Mouse (Mus musculus): Measurements from ENCODE around the gene Rhebl1.

Rhebl1 gene

DNA sequence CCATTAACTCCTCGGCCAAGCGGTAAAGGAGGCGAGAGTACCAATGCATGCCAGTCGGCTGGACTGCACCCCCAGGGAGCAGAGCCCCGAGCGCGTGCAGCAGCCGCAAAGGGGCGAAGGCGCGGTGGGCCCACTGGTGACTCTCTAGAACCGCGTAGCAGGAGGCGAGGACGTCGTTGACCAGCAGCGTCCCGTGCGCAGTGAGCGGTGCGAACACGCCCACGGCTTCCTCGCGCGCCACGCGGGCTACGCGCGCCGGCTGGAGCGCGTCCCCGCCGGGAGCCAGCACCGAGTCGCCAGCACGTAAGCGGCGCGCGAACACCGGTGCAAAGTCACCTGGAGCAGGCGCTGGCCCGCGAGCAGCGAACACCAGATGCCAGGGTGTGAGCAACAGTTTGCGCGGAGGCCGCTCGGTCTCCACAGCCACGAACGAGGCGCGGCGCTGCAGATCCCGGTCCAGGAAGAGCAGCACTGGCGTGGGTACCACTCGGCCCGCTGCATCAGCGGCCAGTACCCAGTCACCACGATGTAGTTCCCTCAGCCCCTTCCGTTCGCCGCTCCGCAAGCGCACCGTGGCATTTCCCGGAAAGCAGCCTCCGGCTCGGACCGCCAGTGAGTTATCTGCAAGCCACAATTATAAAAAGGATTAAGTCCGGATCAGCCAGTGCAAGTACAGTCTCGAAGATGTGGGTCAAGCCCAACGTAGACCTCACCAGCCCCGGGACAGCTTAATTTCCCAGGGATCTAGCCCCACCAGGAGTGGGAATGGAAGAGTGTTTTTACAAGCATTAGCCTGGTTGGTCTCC, at the start of gene Rhebl1:
TSS of gene Rhebl1 (minus strand) at position 601 of the 806 bp plus-strand sequence.
- ChIA-PET POLR2A (interaction anchor here in 3 of 4 experiments (0.6 to 4.5 kb wide), 18 partner anchors 8 to 136 kb away, joined by 3 to 64 read pairs (median 4); partner anchors contain the start of genes Tuba1b (in 2 of the 3) and Tuba1c (in 2 of the 3)), CTCF (interaction anchor here in 2 of 4 experiments (0.6 to 1.3 kb wide), 3 partner anchors 10 to 133 kb away, joined by 3 to 4 read pairs (median 4); no protein-coding TSS in a partner anchor)

DNA sequence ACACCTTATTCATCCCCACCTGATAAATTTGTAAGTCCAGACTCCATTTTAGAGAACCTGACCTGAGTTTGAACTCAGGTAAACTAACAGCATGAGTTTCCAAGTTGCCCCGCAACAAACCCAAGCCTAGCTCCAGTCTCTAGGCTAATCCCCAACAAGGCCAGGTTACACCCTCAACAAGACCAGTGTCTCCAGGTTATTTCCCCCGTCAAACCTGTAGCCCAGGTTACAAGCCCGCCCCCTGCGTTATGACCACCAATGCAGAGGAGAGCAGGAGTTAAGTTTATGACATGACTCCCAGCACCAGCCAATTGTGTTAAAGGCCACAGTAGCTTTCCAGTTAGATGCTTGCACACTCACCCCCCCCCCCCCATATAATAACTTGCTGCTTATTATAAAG, 48.8 kb upstream of the Rhebl1 start:
- POLR2A ChIA-PET, result interaction anchor here in 3 of 4 experiments (0.6 to 8.6 kb wide), 30 partner anchors 9 to 1777 kb away, joined by 3 to 89 read pairs (median 6); partner anchors contain the start of genes Tuba1b (in 3 of the 3), Gm49450 (in 2 of the 3), Tuba1a (in 2 of the 3) and Tuba1c (in 1 of the 3)
- CTCF ChIA-PET, result interaction anchor here (0.6 to 1.7 kb wide), 11 partner anchors 9 to 83 kb away, joined by 3 to 6 read pairs (median 3); no protein-coding TSS in a partner anchor

DNA sequence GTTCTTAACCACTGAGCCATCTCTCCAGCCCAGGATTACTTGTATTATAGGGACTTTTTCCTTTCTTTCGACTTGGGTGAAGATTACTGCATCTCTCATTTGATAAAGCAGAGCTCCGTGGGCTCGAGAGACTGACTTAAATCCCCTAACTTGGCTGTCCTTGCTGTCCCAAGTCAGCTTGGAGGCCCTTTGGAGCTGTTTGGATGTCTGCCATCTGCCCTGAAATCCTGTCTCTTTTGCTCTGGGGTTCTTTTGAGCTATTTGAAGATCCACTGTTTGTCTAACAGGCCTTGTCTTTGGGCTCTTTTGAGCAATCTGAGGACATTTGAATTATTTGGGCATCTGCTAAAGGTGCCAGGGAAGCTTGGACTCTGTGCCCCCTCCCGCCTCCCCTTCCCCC, 47.7 kb upstream of the Rhebl1 start:
- ChIA-PET CTCF (interaction anchor here (0.5 to 1.7 kb wide), 10 partner anchors 12 to 225 kb away, joined by 3 to 10 read pairs (median 4); partner anchors contain the start of genes Gm49450 (in 1 of the 4), Tuba1a (in 1 of the 4) and Tuba1c (in 1 of the 4)), POLR2A (interaction anchor here in 3 of 4 experiments (0.6 to 8.6 kb wide), 35 partner anchors 8 to 1719 kb away, joined by 3 to 89 read pairs (median 6); partner anchors contain the start of genes Gm49450 (in 3 of the 3), Tuba1a (in 3 of the 3), Tuba1b (in 3 of the 3) and Tuba1c (in 2 of the 3))

DNA sequence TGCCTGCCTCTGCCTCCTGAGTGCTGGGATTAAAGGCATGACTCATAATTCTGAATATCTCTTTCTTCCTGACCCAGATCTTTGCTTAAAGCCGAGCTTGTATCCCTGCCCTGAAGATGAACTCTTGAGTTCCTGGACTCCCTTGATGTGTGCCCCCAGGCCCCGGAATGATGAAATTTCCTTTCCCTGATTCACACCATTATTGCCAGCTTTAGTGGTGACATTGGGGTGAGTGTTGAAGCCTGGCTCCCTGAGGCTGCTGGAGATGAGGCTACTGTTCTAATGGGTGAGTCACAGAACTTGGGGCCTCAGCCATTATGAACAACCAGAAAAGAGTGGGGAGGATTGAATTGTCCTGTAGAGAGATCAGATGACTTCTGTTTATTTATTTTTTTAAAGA, 47.2 kb upstream of the Rhebl1 start:
- ChIA-PET POLR2A (interaction anchor here in 3 of 4 experiments (0.6 to 8.6 kb wide), 20 partner anchors 7 to 1129 kb away, joined by 3 to 89 read pairs (median 7); partner anchors contain the start of genes Gm49450 (in 3 of the 3), Tuba1a (in 3 of the 3), Tuba1b (in 2 of the 3) and Tuba1c (in 1 of the 3)), CTCF (interaction anchor here in 3 of 4 experiments (0.5 to 1.2 kb wide), 5 partner anchors 38 to 225 kb away, joined by 3 to 10 read pairs (median 3); partner anchors contain the start of gene Tuba1c (in 1 of the 3))

DNA sequence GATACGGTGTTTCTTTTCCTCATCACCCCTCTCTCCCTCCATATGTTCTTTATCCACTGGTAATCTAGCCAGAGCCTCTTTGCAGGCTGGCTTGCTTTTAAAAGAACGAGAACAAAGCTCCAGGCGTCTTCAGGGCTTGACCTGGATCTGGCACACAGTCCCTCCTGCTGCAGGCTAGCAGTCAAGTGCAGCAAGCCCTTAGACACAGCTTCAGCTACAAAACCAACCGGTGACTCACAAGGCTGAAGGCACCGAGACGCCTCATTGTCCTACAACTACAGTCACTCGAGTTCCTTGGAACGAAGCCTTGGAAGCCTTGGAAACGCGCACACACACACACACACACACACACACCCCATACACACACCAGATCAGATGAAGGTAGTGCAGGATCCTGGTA, 46.5 kb upstream of the Rhebl1 start:
- CTCF ChIA-PET, result interaction anchor here in 2 of 4 experiments (0.7 to 1.0 kb wide), 2 partner anchors 37 to 52 kb away, joined by 3 read pairs; no protein-coding TSS in a partner anchor
- POLR2A ChIA-PET, result interaction anchor here in 3 of 4 experiments (0.6 to 3.9 kb wide), 11 partner anchors 12 to 863 kb away, joined by 3 to 44 read pairs (median 6); partner anchors contain the start of genes Gm49450 (in 2 of the 3) and Tuba1a (in 2 of the 3)

DNA sequence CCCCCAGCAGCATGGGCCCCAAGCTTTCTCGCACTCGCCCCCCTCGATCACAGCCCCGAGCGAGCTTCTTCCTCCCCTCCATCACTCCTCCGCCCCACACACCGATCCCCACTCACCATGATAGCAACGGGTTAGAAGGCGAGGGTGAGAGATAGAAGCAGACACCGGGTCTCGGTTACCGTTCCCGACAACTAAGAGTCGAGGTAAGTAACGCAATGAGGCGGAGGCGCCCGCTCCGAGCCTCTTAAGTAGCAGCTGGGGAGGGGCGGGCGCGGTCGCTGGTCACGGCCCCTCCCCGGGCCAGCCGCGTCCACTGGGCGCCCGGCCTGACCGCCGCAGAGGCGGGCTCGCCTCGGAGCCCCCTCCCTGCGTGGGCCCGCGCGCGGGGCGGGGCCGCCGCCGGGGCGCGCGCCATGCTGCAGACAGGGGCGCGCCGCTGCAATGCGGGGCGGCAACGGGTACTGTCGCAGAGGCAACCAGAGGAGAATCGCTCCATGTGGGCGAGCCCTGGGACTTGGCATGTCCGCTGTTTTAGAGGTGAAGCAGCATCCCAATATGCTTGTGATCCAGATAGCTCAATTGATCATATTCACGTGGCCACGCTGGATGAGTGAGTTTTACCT, 40.0 kb upstream of the Rhebl1 start, which contains the start of gene Tuba1b:
TSS of gene Tuba1b (minus strand) at position 349 of the 623 bp plus-strand sequence.
- POLR2A ChIA-PET, result interaction anchor here (0.6 to 4.1 kb wide), 151 partner anchors 8 to 940 kb away, joined by 3 to 453 read pairs (median 5); partner anchors contain the start of genes Gm49450 (in 4 of the 4), Tuba1a (in 4 of the 4), Lmbr1l (in 3 of the 4) and Rhebl1 (in 3 of the 4)
- CTCF ChIA-PET, result interaction anchor here (0.6 to 2.6 kb wide), 20 partner anchors 19 to 139 kb away, joined by 3 to 10 read pairs (median 4); partner anchors contain the start of genes Gm49450 (in 2 of the 4) and Tuba1a (in 2 of the 4)

DNA sequence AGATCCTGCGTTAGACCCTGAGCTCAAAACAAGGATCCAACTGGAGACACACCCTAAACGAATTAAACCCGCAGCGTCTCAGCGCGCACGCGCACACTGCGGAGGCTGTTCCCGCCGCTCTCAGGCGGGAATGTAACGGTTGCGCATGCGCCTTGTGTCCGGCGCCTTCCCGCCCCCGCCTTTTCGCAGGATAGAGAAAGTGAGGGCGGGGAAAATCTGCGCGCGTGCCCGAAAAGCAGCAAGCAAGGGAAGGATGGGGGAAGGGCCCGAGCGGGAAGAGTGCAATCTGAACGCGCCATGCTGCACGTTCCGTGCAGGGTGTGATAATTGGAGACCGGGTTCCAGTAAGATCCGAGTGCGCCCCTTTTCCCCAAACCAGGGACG, 39.5 kb upstream of the Rhebl1 start:
- ChIA-PET POLR2A (interaction anchor here (0.6 to 4.1 kb wide), 129 partner anchors 9 to 730 kb away, joined by 3 to 453 read pairs (median 5); partner anchors contain the start of genes Gm49450 (in 4 of the 4), Tuba1a (in 4 of the 4), Lmbr1l (in 3 of the 4) and Rhebl1 (in 3 of the 4)), CTCF (interaction anchor here (0.6 to 2.6 kb wide), 13 partner anchors 20 to 492 kb away, joined by 3 to 10 read pairs (median 5); partner anchors contain the start of genes Gm49450 (in 1 of the 4) and Tuba1a (in 1 of the 4))

DNA sequence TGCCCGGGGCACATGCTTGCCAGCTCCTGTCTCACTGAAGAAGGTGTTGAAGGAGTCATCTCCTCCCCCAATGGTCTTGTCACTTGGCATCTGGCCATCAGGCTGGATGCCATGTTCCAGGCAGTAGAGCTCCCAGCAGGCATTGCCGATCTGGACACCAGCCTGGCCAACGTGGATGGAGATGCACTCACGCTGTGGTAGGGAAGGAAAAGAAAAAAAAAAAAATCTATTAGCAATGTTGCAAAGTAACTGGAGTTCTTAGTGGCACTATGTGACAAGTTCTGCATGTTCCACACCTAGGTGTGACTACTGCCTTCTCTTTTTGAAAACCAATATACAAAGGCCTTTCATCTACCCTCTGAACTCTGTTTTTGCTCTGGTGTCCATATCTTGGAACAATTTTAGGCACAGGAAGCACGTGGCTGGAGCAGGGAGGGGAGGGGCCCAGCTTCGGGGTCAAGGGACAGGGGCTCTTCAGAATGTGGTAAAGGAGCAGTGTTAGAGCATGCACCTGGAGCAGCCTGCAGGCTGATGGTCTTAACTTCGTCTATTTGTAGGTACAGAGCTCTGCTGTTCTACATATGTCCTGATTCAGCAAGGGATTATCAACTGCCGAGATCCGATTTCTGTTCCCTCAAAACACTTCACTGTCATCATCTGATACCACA, 38.8 kb upstream of the Rhebl1 start:
- POLR2A ChIA-PET, result interaction anchor here (0.6 to 4.1 kb wide), 116 partner anchors 10 to 459 kb away, joined by 3 to 453 read pairs (median 6); partner anchors contain the start of genes Tuba1a (in 4 of the 4), Gm49450 (in 3 of the 4), Lmbr1l (in 3 of the 4) and Tuba1c (in 3 of the 4)
- CTCF ChIA-PET, result interaction anchor here in 3 of 4 experiments (0.5 to 2.6 kb wide), 13 partner anchors 20 to 492 kb away, joined by 3 to 10 read pairs (median 4); partner anchors contain the start of genes Gm49450 (in 1 of the 3) and Tuba1a (in 1 of the 3)

DNA sequence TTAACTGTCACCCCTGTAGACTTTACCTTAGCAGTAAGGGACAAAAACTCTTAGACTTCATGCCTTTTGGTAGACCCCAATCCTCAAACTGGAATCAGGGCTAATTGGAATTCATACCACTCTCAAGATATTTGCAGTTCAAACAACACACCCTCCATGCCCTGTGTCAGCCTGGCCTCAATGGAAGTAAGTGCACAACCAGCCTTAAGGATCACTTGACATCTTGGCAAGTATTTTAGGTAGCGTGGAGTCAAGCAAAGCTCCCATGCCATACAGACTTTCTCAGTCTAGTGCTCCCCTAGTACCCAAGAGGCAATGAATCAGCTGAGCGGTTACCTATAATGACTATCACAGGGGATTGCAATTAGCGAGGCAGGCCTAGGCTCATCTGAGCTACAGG, 36.7 kb upstream of the Rhebl1 start:
- POLR2A ChIA-PET, result interaction anchor here (0.6 to 7.1 kb wide), 29 partner anchors 9 to 254 kb away, joined by 3 to 76 read pairs (median 4); partner anchors contain the start of genes Gm49450 (in 3 of the 4), Tuba1a (in 3 of the 4), Prkag1 (in 2 of the 4) and Lmbr1l (in 1 of the 4)
- CTCF ChIA-PET, result interaction anchor here in 1 of 4 experiments (3.0 kb wide), 1 partner anchor 62 kb away, joined by 9 read pairs; no protein-coding TSS in a partner anchor

DNA sequence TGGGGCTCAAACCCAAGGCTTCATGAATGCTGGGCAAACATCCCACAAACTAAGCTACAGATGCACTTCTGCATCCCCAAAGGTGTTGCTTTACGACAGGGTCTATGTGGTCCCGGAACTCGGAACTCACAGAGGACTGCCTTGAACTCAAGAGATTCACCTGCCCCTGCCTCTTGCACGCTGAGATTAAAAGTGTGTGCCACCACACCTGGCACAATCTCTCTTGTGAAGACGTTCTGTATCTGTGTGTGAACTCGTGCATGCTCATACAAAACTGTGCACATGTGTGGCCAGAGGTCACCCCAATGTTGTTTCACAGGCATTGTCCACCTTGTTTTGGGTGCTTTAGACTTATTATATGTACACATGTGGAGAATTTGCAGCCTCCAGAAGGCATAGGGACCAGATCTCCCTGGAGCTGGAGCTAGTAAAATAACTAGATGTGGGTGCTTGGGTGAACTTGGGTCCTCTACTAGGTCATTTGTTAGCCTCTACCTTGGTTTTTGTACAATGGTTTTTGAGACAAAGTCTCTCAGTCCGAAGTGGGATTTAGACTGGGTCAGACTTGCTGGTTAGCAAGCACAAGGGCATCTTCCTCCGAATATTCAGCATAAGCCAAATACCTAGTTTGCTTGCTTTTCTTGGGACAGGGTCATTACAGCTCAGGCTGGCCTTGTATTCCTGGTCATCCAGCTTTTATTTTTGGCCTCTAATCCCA, 35.8 kb upstream of the Rhebl1 start:
- POLR2A ChIA-PET, result interaction anchor here (0.6 to 7.1 kb wide), 42 partner anchors 8 to 202 kb away, joined by 3 to 76 read pairs (median 4); partner anchors contain the start of genes Lmbr1l (in 2 of the 4), Prkag1 (in 2 of the 4), Tuba1a (in 2 of the 4) and Tuba1c (in 2 of the 4)
- CTCF ChIA-PET, result interaction anchor here (0.6 to 3.0 kb wide), 11 partner anchors 38 to 314 kb away, joined by 3 to 9 read pairs (median 4); partner anchors contain the start of genes Arf3 (in 1 of the 4) and Fkbp11 (in 1 of the 4)

DNA sequence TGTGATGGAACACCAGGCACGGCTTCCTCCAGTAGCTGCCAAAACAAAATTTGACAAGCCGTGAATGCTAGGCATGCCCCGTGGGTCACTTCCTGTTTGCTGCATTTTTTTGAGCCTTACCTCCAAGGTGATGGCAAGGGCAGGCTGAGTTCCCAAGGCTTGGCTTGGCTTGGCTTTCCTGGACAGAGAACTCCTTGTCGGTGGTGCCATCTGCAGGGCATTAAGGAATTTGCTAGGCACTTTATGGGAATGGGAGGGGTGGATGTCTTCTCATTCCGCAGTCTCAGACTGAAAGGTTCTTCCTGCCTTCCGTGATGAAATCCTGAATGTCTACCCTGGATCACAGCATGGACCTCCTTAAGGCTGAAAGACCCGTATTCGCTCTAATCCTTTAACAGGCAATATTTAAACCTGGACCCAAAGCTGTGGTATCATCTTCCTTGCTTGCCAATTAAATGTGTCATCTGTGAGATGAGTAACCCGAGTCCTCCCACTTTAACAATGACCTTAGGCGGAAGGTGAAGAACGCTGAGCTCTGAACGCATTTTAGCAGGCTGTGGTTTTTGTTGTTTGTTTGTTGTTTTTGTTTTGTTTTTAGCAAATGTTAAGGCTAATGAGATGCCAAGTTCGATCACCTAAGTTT, 34.4 kb upstream of the Rhebl1 start:
- ChIA-PET CTCF (interaction anchor here (0.5 to 3.0 kb wide), 15 partner anchors 11 to 166 kb away, joined by 3 to 9 read pairs (median 3); partner anchors contain the start of genes Arf3 (in 1 of the 4) and Lmbr1l (in 1 of the 4)), POLR2A (interaction anchor here (0.6 to 7.1 kb wide), 32 partner anchors 8 to 110 kb away, joined by 3 to 76 read pairs (median 6); partner anchors contain the start of genes Lmbr1l (in 2 of the 4), Tuba1c (in 2 of the 4), Gm49450 (in 1 of the 4) and Prkag1 (in 1 of the 4))

DNA sequence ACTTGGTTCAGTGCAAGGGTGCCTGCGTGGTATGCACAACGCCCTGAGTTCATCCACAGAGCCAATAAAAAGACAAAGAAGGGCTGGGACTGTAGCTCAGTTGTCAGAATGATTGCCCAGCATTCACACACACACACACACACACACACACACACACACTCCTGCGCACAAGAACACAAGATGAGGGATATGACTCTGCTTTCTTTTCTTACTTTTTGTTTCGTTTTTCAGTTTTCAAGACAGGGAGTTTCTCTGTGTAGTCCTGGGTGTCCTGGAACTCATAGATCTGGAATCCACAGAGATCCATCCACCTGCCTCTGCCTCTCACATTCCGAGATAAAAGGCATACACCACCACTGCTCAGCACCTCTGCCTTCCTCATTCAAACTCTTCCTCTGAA, 33.2 kb upstream of the Rhebl1 start:
- ChIA-PET CTCF (interaction anchor here in 1 of 4 experiments (1.0 to 1.4 kb wide), 3 partner anchors 65 to 112 kb away, joined by 3 read pairs; no protein-coding TSS in a partner anchor), POLR2A (interaction anchor here in 3 of 4 experiments (0.5 to 7.1 kb wide), 15 partner anchors 8 to 249 kb away, joined by 3 to 76 read pairs (median 4); partner anchors contain the start of gene Lmbr1l (in 2 of the 3))

DNA sequence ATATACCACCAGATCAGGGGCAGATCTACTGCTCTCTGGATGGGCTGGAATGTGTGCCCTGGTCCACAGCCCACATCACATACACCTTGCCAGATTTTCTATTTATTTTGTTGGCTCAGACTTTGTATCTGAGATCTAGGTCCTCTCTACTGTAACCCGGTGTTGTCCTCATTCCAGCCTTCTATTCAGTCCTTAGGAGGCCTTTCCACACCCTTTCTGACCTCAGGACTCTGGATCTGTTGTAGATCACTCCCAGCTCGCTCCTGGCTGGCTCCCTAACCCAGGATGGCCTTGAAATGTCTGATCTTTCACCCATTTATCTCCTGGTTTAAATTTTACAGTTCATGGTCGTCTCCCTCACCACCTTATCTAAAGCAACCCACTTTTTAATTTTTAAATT, 30.3 kb upstream of the Rhebl1 start:
- POLR2A ChIA-PET, result interaction anchor here in 3 of 4 experiments (0.6 to 16.3 kb wide), 6 partner anchors 9 to 104 kb away, joined by 3 to 120 read pairs (median 4); partner anchors contain the start of genes Gm49450 (in 1 of the 3), Tuba1a (in 1 of the 3) and Tuba1b (in 1 of the 3)
- CTCF ChIA-PET, result interaction anchor here in 1 of 4 experiments (0.7 kb wide), 1 partner anchor 69 kb away, joined by 3 read pairs; no protein-coding TSS in a partner anchor

DNA sequence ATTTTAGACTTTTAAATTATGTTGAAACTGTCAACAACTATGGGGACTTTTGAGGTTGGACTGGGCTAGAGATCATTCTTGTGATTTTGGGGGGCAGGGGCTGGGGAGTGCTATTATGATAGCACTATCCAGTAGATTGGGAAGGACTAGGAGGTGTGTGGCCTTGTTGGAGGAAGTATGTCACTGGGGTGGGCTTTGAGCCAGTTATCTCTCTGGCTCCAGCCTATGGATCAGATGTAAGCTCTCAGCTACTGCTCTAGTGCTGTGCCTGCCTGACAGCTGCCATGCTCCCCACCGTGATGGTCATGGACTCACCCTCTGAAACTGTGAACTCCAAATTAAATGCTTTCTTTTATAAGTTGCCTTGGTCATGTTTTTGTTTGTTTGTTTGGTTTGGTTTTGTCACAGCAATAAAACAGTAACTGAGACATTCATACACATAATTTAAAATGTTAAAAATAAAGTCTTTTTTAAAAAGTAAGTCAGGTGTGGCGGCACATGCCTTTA, 28.7 kb upstream of the Rhebl1 start:
- ChIA-PET CTCF (interaction anchor here in 2 of 4 experiments (0.7 to 0.8 kb wide), 2 partner anchors 18 to 29 kb away, joined by 3 to 4 read pairs; no protein-coding TSS in a partner anchor), POLR2A (interaction anchor here in 3 of 4 experiments (0.5 to 16.3 kb wide), 6 partner anchors 11 to 117 kb away, joined by 3 to 120 read pairs (median 4); partner anchors contain the start of gene Tuba1b (in 2 of the 3))
